Mouse (Mus musculus): Measurements from ENCODE around the gene Csmd2. TPM values are rescaled to one million over a fixed set of nuclear protein-coding genes. Genes with fewer than 3 reads are reported as not detected.
A peak's percentile ranks its signal among the peaks of the same experiment; 100 is the strongest.
"Not testable (repeated sequence)": the region's sequence is repeated elsewhere in the genome, so short reads cannot be mapped to it uniquely, and the experiment has no call there.

Csmd2 gene
- polyA plus RNA-seq, 1 experiment = 0.03 TPM

GRCm38 (mm10) chr4:128509885-128510284, 522.2 kb downstream of the Csmd2 start:
- no peaks in the 10 kb centered on the region for H3K36me3 ChIP-seq (ENCODE audit: control insufficient read depth, insufficient read depth, low read length)
- H3K4me1 ChIP-seq (ENCODE audit: control insufficient read depth, insufficient read depth, low read length) = no peaks in the 10 kb centered on the region
- TF ChIP-seq CTCF (conservative IDR thresholded peaks at IDR 0.05; ENCODE audit: insufficient read depth, insufficient read length, low read depth, low read length) (no peak), POLR2A (IDR thresholded peaks at IDR 0.05; ENCODE audit: low read depth, low read length) (no peak)
- no peak overlapping the region for H3K4me3 ChIP-seq (ENCODE audit: insufficient read depth, low read depth, low read length)
- 62% methylated on average over 5 of the region's 5 CpGs for WGBS
- H3K27ac ChIP-seq (ENCODE audit: insufficient read depth, low read depth, low read length) = no peak overlapping the region
- no peak for DNase-seq
- no peaks in the 10 kb centered on the region for H3K27me3 ChIP-seq (replicated peaks; ENCODE audit: control insufficient read depth, insufficient read depth, low read length)

DNA sequence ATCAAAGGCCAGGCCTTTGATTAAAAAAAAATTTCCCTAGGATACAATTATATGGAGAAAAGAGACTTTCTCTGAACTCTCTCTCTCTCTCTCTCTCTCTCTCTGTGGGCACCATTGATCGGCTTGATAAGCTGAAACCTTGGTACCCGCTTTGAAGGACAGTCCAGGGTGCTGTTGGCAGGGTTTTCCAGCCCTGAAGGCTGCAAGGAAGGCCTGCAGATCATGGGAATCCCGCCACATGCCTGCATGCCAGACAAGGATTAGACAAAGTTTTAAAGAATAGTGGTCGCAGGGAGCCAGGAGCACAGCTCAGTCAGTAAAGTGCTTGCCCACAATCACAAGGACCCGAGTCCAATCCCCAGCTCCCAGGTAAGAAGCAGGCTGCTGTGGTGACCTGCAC, 526.8 kb downstream of the Csmd2 start:
- Histone ChIP-seq H3K4me3 (ENCODE audit: insufficient read depth, low read depth, low read length) (no peak overlapping the region), H3K36me3 (ENCODE audit: control insufficient read depth, insufficient read depth, low read length) (no peaks in the 10 kb centered on the region), H3K4me1 (ENCODE audit: control insufficient read depth, insufficient read depth, low read length) (no peaks in the 10 kb centered on the region), H3K27ac (ENCODE audit: insufficient read depth, low read depth, low read length) (no peak overlapping the region), H3K27me3 (replicated peaks; ENCODE audit: control insufficient read depth, insufficient read depth, low read length) (no peaks in the 10 kb centered on the region)
- DNase-seq = no peak
- WGBS = 74% methylated on average over 5 of the region's 5 CpGs
- TF ChIP-seq POLR2A (IDR thresholded peaks at IDR 0.05; ENCODE audit: low read depth, low read length) (no peak), CTCF (conservative IDR thresholded peaks at IDR 0.05; ENCODE audit: insufficient read depth, insufficient read length, low read depth, low read length) (no peak)

GRCm38 (mm10) chr4:128521276-128521675, 533.6 kb downstream of the Csmd2 start:
- Histone ChIP-seq H3K27me3 (replicated peaks; ENCODE audit: control insufficient read depth, insufficient read depth, low read length) (no peaks in the 10 kb centered on the region), H3K27ac (ENCODE audit: insufficient read depth, low read depth, low read length) (no peak overlapping the region), H3K4me3 (ENCODE audit: insufficient read depth, low read depth, low read length) (no peak overlapping the region), H3K4me1 (ENCODE audit: control insufficient read depth, insufficient read depth, low read length) (no peaks in the 10 kb centered on the region), H3K36me3 (ENCODE audit: control insufficient read depth, insufficient read depth, low read length) (no peaks in the 10 kb centered on the region)
- no peak for TF ChIP-seq CTCF (conservative IDR thresholded peaks at IDR 0.05; ENCODE audit: insufficient read depth, insufficient read length, low read depth, low read length)
- TF ChIP-seq POLR2A (IDR thresholded peaks at IDR 0.05; ENCODE audit: low read depth, low read length) = no peak
- DNase-seq = no peak
- WGBS = 88% methylated on average over 6 of the region's 6 CpGs

- H3K4me1 ChIP-seq (ENCODE audit: control insufficient read depth, insufficient read depth, low read length) = no peaks in the 10 kb centered on the region
- no peaks in the 10 kb centered on the region for H3K36me3 ChIP-seq (ENCODE audit: control insufficient read depth, insufficient read depth, low read length)
- no peaks in the 10 kb centered on the region for H3K27me3 ChIP-seq (replicated peaks; ENCODE audit: control insufficient read depth, insufficient read depth, low read length)
- WGBS = 24% methylated on average over 2 of the region's 2 CpGs
- DNase-seq = peak; percentile 3
- no peak overlapping the region for H3K4me3 ChIP-seq (ENCODE audit: insufficient read depth, low read depth, low read length)
- TF ChIP-seq CTCF (conservative IDR thresholded peaks at IDR 0.05; ENCODE audit: insufficient read depth, insufficient read length, low read depth, low read length) = no peak; the same call in 1 of the 2 replicates
- no peak for TF ChIP-seq POLR2A (IDR thresholded peaks at IDR 0.05; ENCODE audit: low read depth, low read length)
- H3K27ac ChIP-seq (ENCODE audit: insufficient read depth, low read depth, low read length) = no peak overlapping the region
These were observed 555.7 kb downstream of the Csmd2 start for GRCm38 (mm10) chr4:128543378-128543777.

DNA sequence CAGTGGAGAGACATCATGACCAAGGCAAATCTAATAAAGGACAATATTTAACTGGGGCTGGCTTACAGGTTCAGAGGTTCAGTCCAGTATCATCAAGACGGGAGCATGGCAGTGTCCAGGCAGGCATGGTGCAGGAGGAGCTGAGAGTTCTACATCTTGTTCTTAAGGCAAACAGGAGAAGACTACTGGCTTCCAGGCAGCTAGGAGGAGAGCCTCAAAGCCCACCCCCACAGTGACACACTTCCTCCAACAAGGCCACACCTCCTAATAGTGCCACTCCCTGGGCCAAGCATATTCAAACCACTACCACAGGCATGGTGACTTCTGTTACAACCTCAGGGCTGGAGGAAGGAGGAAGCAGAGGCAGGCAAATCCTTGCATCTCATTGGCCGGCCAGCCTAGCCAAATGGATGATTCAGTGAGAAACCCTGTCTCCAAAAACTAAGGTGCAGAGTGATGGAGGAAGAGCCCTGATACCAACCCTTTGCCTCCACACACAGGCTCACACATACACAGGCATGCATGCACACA, 556.4 kb downstream of the Csmd2 start:
- DNase-seq; H3K27ac ChIP-seq (ENCODE audit: insufficient read depth, low read depth, low read length); H3K36me3 ChIP-seq (ENCODE audit: control insufficient read depth, insufficient read depth, low read length); H3K4me3 ChIP-seq (ENCODE audit: insufficient read depth, low read depth, low read length); H3K27me3 ChIP-seq (replicated peaks; ENCODE audit: control insufficient read depth, insufficient read depth, low read length); H3K4me1 ChIP-seq (ENCODE audit: control insufficient read depth, insufficient read depth, low read length): not testable (repeated sequence)
- 62% methylated on average over 2 of the region's 2 CpGs for WGBS

- Histone ChIP-seq H3K4me3 (ENCODE audit: insufficient read depth, low read depth, low read length) (no peak overlapping the region), H3K27me3 (replicated peaks; ENCODE audit: control insufficient read depth, insufficient read depth, low read length) (no peaks in the 10 kb centered on the region), H3K27ac (ENCODE audit: insufficient read depth, low read depth, low read length) (no peak overlapping the region), H3K4me1 (ENCODE audit: control insufficient read depth, insufficient read depth, low read length) (no peaks in the 10 kb centered on the region), H3K36me3 (ENCODE audit: control insufficient read depth, insufficient read depth, low read length) (no peaks in the 10 kb centered on the region)
- 83% methylated on average over 6 of the region's 6 CpGs for WGBS
- DNase-seq = no peak
- no peak for TF ChIP-seq CTCF (conservative IDR thresholded peaks at IDR 0.05; ENCODE audit: insufficient read depth, insufficient read length, low read depth, low read length)
- no peak for TF ChIP-seq POLR2A (IDR thresholded peaks at IDR 0.05; ENCODE audit: low read depth, low read length)
These were observed 563.1 kb downstream of the Csmd2 start for GRCm38 (mm10) chr4:128550756-128551155.

GRCm38 (mm10) chr4:128554198-128554597, 566.5 kb downstream of the Csmd2 start:
- WGBS = 95% methylated on average over 2 of the region's 2 CpGs
- Histone ChIP-seq H3K4me3 (ENCODE audit: insufficient read depth, low read depth, low read length) (no peak overlapping the region), H3K27ac (ENCODE audit: insufficient read depth, low read depth, low read length) (no peak overlapping the region), H3K4me1 (ENCODE audit: control insufficient read depth, insufficient read depth, low read length) (no peaks in the 10 kb centered on the region), H3K27me3 (replicated peaks; ENCODE audit: control insufficient read depth, insufficient read depth, low read length) (no peaks in the 10 kb centered on the region), H3K36me3 (ENCODE audit: control insufficient read depth, insufficient read depth, low read length) (no peaks in the 10 kb centered on the region)
- DNase-seq = no peak
- no peak for TF ChIP-seq POLR2A (IDR thresholded peaks at IDR 0.05; ENCODE audit: low read depth, low read length)
- TF ChIP-seq CTCF (conservative IDR thresholded peaks at IDR 0.05; ENCODE audit: insufficient read depth, insufficient read length, low read depth, low read length) = no peak

DNA sequence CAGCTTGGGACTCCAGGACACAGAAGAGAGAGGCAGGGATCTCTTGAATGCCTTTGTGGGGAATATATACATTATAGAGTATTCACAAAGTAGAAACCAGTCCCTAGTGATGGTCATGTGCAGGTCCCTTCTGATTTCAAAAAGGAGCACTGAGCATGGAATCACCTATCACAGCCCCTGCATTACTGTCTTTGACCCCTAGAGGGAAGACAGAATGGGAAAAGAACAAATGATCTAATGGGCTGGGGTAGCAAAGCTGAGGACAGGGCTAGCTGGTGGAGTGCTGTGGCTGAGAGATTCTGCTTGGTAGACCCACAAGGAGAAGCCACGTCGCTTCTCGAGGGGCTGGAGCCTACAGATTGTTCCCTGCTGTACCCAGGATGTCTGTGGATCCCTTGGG, 572.7 kb downstream of the Csmd2 start:
- H3K27ac ChIP-seq (ENCODE audit: insufficient read depth, low read depth, low read length) = no peak overlapping the region
- H3K27me3 ChIP-seq (replicated peaks; ENCODE audit: control insufficient read depth, insufficient read depth, low read length) = no peaks in the 10 kb centered on the region
- 90% methylated on average over 3 of the region's 3 CpGs for WGBS
- DNase-seq = no peak
- no peak overlapping the region for H3K4me3 ChIP-seq (ENCODE audit: insufficient read depth, low read depth, low read length)
- no peaks in the 10 kb centered on the region for H3K36me3 ChIP-seq (ENCODE audit: control insufficient read depth, insufficient read depth, low read length)
- no peaks in the 10 kb centered on the region for H3K4me1 ChIP-seq (ENCODE audit: control insufficient read depth, insufficient read depth, low read length)
- TF ChIP-seq POLR2A (IDR thresholded peaks at IDR 0.05; ENCODE audit: low read depth, low read length) = no peak
- TF ChIP-seq CTCF (conservative IDR thresholded peaks at IDR 0.05; ENCODE audit: insufficient read depth, insufficient read length, low read depth, low read length) = no peak
